Mouse (Mus musculus) heart, adult 2 months (tissue): ENCODE data around the gene Grk6. TPM values are rescaled to one million over a fixed set of nuclear protein-coding genes. Genes with fewer than 3 reads are reported as not detected.
A peak's percentile ranks its signal among the peaks of the same experiment; 100 is the strongest.

Source experiments
- DNase-seq, 2 experiments: peaks; one replicate each; pipeline ENCODE4 v3.0.0; 2021
- H3K27ac ChIP-seq: fragments of 200-600 bp; 2 replicates; pipeline ENCODE4 v1.8.1; 2022
- H3K27me3 ChIP-seq: fragments of 200-500 bp; 2 replicates; pipeline ENCODE4 v1.6.1; 2012; ENCODE audit warnings: mild to moderate bottlenecking, low read length, inconsistent platforms, mixed read lengths; ENCODE audit not compliant: control insufficient read depth, insufficient read depth
- H3K36me3 ChIP-seq: fragments of 200-500 bp; 2 replicates; pipeline ENCODE4 v1.6.1; 2012; ENCODE audit warnings: low read length, inconsistent platforms; ENCODE audit not compliant: control insufficient read depth, insufficient read depth
- H3K4me1 ChIP-seq: fragments of 200-500 bp; 2 replicates; pipeline ENCODE4 v1.6.1; 2011; ENCODE audit warnings: low read length; ENCODE audit not compliant: control insufficient read depth, insufficient read depth
- H3K4me3 ChIP-seq: fragments of 200-600 bp; 2 replicates; pipeline ENCODE4 v1.8.1; 2022
- H3K79me2 ChIP-seq: fragments of 200-500 bp; replicated peaks from 2 replicates; pipeline ENCODE4 v1.6.1; 2012; ENCODE audit warnings: mild to moderate bottlenecking, inconsistent platforms, low read length, moderate library complexity, mixed read lengths; ENCODE audit not compliant: control insufficient read depth, insufficient read depth
- H3K9ac ChIP-seq: fragments of 200-500 bp; 2 replicates; pipeline ENCODE4 v1.6.1; 2012; ENCODE audit warnings: low read depth, mild to moderate bottlenecking, control low read depth, inconsistent platforms, low read length, mixed read lengths
- CTCF ChIP-seq: fragments of 200-600 bp; IDR thresholded peaks from 2 replicates; pipeline ENCODE4 v1.8.1; 2022; ENCODE audit warnings: antibody characterized with exemption, mild to moderate bottlenecking, moderate library complexity
- EP300 ChIP-seq: fragments of 200-500 bp; IDR thresholded peaks from 2 replicates; pipeline ENCODE4 v1.6.1; 2011; ENCODE audit warnings: low read depth, low read length, control low read depth; ENCODE audit not compliant: insufficient read depth
- POLR2A ChIP-seq: fragments of 200-500 bp; IDR thresholded peaks from 2 replicates; pipeline ENCODE4 v1.6.1; 2011; ENCODE audit warnings: mild to moderate bottlenecking, low read depth, low read length, control low read depth; ENCODE audit not compliant: insufficient read depth
- WGBS: fragments of 180-500 bp; shearing (Covaris S2); methylation state at CpG from one replicate; pipeline ENCODE4 v1.1.7; 2018; 5-methylcytosine and 5-hydroxymethylcytosine counted together
- intact Hi-C: fragments of 180-260 bp; cut with DNase I; formaldehyde crosslinking; loops from one replicate; pipeline ENCODE4 v1.15.1; 2025
- polyA plus RNA-seq: library from polyadenylated mRNA; depleted of rRNA; stranded (reverse); fragments of >200 nt; gene quantifications from 2 replicates; pipeline ENCODE4 v1.2.3, GENCODE M21; 2012
- total RNA-seq, 2 experiments: library from RNA; stranded (reverse); gene quantifications; 2 replicates each; pipeline ENCODE4 v1.2.3; 2021

Gene Grk6
- total and polyA plus RNA-seq, 3 experiments: 17.1 to 22.5 (median 19.5) TPM

DNA sequence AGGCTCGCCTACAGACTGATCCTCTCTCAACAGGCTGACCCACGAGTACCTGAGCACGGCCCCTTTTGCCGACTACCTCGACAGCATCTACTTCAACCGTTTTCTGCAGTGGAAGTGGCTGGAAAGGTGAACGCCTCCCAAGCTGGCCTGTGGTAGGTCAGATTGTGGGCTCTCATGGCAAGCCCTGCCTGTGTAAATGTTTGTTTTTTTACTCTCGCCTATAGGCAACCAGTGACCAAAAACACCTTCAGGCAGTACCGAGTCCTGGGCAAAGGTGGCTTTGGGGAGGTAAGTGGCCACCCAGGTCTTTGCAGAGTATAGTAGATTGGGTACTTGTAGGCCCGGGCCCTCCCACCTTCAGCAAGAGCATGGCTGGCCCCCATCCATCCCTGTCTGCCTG lies 6.4 kb downstream of the Grk6 start:
- no peaks in the 10 kb centered on the region for H3K27me3 ChIP-seq

DNA sequence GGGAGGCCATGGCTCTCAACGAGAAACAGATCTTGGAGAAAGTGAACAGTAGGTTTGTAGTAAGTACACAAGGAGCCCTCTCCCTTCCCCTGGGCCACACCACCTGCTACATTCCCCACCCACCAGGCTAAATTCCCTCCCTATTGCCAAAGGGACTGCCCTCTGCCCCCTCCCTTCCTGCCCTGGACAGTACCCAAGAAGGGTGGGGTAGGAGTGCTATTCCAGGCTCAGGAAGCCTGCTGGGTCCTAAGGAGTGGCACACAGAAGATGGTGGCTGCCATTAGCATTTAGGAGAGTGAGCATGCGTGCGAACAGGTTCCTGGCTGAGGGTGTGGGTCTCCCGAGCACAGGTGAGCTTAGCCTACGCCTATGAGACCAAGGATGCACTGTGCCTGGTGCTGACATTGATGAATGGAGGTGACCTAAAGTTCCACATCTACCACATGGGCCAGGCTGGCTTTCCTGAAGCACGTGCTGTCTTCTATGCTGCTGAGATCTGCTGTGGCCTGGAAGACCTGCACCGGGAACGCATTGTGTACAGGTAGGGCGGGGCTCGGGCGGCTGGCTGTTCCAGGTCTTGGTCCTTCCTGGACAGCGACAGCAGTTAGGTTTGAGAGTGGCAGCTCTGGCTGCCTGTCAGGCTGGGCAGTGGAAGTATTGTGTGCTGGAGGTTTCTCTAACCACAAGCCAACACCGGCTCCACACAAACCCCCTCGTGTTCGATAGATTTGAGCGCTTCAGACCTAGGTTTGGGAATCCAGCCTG lies 7.1 kb downstream of the Grk6 start:
- no peaks in the 10 kb centered on the region for H3K27me3 ChIP-seq
- H3K79me2 ChIP-seq: 0 out of 2 replicates have a peak, but pooled peaks cover 1% of the 10 kb centered on the region
- peaks cover 6% of the 10 kb centered on the region; the same call in 1 of the 2 replicates for H3K36me3 ChIP-seq
- H3K4me3 ChIP-seq: no peak overlapping the region
- intact Hi-C loops: no loop called here
- DNase-seq: peak; percentile 67 to 69
- WGBS: 84% methylated on average over 16 of the region's 16 CpGs
- TF ChIP-seq CTCF (no peak), POLR2A (no peak), EP300 (no peak)
- H3K9ac ChIP-seq: no peak overlapping the region
- peaks cover 17% of the 10 kb centered on the region for H3K4me1 ChIP-seq
- no peak overlapping the region for H3K27ac ChIP-seq

More for the DNA sequence above, 6.4 kb downstream of the Grk6 start:
- peaks cover 3% of the 10 kb centered on the region for H3K79me2 ChIP-seq
- TF ChIP-seq EP300: no peak
- TF ChIP-seq POLR2A: no peak
- TF ChIP-seq CTCF: no peak
- H3K4me3 ChIP-seq: no peak overlapping the region
- no peak for DNase-seq
- H3K9ac ChIP-seq: no peak overlapping the region
- H3K27ac ChIP-seq: no peak overlapping the region
- peaks cover 23% of the 10 kb centered on the region for H3K4me1 ChIP-seq
- WGBS: 91% methylated on average over 10 of the region's 10 CpGs
- intact Hi-C loops: no loop called here
- H3K36me3 ChIP-seq: peaks cover 6% of the 10 kb centered on the region; the same call in 1 of the 2 replicates

DNA sequence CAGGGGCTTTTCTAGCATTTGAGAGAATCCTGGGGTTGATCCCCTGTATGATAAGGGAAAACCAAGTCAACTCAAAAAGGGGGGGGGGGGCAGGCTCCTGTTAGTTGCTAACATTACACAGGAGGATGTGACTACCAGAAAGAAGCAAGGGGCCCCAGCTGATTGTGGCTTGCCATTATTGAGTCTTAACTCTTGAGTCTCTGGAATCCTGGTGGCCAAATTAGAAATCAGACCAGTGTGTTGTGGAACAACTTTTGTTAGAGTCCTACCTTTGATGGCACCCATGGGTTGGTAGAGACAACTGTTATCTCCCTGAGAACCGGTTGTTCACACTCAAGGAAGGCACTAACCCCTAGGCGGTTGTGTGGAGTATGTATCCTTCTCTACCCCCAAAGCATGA lies 18.1 kb downstream of the Grk6 start:
- Histone ChIP-seq H3K79me2 (no peaks in the 10 kb centered on the region), H3K36me3 (no peaks in the 10 kb centered on the region), H3K27me3 (no peaks in the 10 kb centered on the region), H3K9ac (no peak overlapping the region), H3K4me1 (no peaks in the 10 kb centered on the region), H3K4me3 (no peak overlapping the region), H3K27ac (no peak overlapping the region)
- WGBS: 73% methylated on average over 2 of the region's 2 CpGs
- DNase-seq: no peak
- intact Hi-C loops: no loop called here
- TF ChIP-seq EP300 (no peak), CTCF (no peak), POLR2A (no peak)

GRCm38 (mm10) chr13:55463399-55464026 lies 18.6 kb downstream of the Grk6 start:
- Histone ChIP-seq H3K27ac (no peak overlapping the region), H3K27me3 (no peaks in the 10 kb centered on the region)
- WGBS: 24% methylated on average over 14 of the region's 14 CpGs

GRCm38 (mm10) chr13:55464027-55464884 lies 19.4 kb downstream of the Grk6 start, which contains the start of gene Prr7:
Gene Prr7 (plus strand): TSS chr13:55464267.
- H3K9ac ChIP-seq: peak within 1 kb of the TSS; percentile 56
- TF ChIP-seq CTCF (no peak), EP300 (no peak), POLR2A (no peak)
- H3K79me2 ChIP-seq: no peaks in the 10 kb centered on the region
- no peaks in the 10 kb centered on the region for H3K36me3 ChIP-seq
- under 1% methylated on average over 81 of the region's 84 CpGs for WGBS
- peak within 1 kb of the TSS; percentile 58 for H3K4me3 ChIP-seq
- H3K27me3 ChIP-seq: no peaks in the 10 kb centered on the region
- H3K27ac ChIP-seq: peak within 1 kb of the TSS; percentile 48; the same call in 1 of the 2 replicates
- H3K4me1 ChIP-seq: no peaks in the 10 kb centered on the region
- peak; percentile 58 to 62 for DNase-seq
- intact Hi-C loops: no loop called here

More at GRCm38 (mm10) chr13:55463399-55464026, 18.6 kb downstream of the Grk6 start:
- H3K36me3 ChIP-seq: no peaks in the 10 kb centered on the region
- no peak overlapping the region for H3K9ac ChIP-seq
- no peaks in the 10 kb centered on the region for H3K4me1 ChIP-seq
- no peak for TF ChIP-seq POLR2A
- TF ChIP-seq EP300: no peak
- TF ChIP-seq CTCF: no peak
- no peak for DNase-seq
- intact Hi-C loops: no loop called here
- no peaks in the 10 kb centered on the region for H3K79me2 ChIP-seq
- peak overlapping the region; percentile 58; the same call in 1 of the 2 replicates for H3K4me3 ChIP-seq
